Mouse (Mus musculus): ENCODE results near the gene Gm1123. TPM values are rescaled to one million over a fixed set of nuclear protein-coding genes. Genes with fewer than 3 reads are reported as not detected.

Gm1123 gene
- polyA plus RNA-seq, 1 experiment from 2014 or later: not detected

GRCm38 (mm10) chr9:98973101-98973521, 62.4 kb downstream of the Gm1123 start:
- no peak for ATAC-seq (ENCODE audit: low FRiP score, low TSS enrichment)

GRCm38 (mm10) chr9:98965084-98965483, 70.4 kb downstream of the Gm1123 start:
- no peak for ATAC-seq (ENCODE audit: low FRiP score, low TSS enrichment)

More at GRCm38 (mm10) chr9:98973101-98973521, 62.4 kb downstream of the Gm1123 start:
- Histone ChIP-seq H3K27ac (replicated peaks; ENCODE audit: low read depth, low read length) (no peak overlapping the region), H3K4me1 (ENCODE audit: control insufficient read depth, insufficient read depth, low read length) (peaks cover 6% of the 10 kb centered on the region; the same call in 1 of the 2 replicates), H3K9me3 (ENCODE audit: control insufficient read depth, low read length) (no peaks in the 10 kb centered on the region), H3K36me3 (ENCODE audit: control insufficient read depth, insufficient read depth, low read length) (no peaks in the 10 kb centered on the region), H3K4me3 (replicated peaks; ENCODE audit: low read depth, low read length) (peak overlapping the region; percentile 24), H3K9ac (replicated peaks; ENCODE audit: low read length) (0 out of 2 replicates have a peak overlapping the region, but pooled peaks have one; percentile 24), H3K27me3 (ENCODE audit: control insufficient read depth, insufficient read depth, low read length) (peaks cover 72% of the 10 kb centered on the region), H3K4me2 (ENCODE audit: low read length) (peak overlapping the region; percentile 50)
- DNase-seq: peak; percentile 53
- under 1% methylated on average over 40 of the region's 40 CpGs for WGBS

GRCm38 (mm10) chr9:98963661-98964060, 71.9 kb downstream of the Gm1123 start:
- no peak for DNase-seq
- H3K4me1 ChIP-seq (ENCODE audit: control insufficient read depth, insufficient read depth, low read length): no peaks in the 10 kb centered on the region

More at GRCm38 (mm10) chr9:98965084-98965483, 70.4 kb downstream of the Gm1123 start:
- Histone ChIP-seq H3K36me3 (ENCODE audit: control insufficient read depth, insufficient read depth, low read length) (no peaks in the 10 kb centered on the region), H3K4me2 (ENCODE audit: low read length) (no peak overlapping the region), H3K27me3 (ENCODE audit: control insufficient read depth, insufficient read depth, low read length) (peaks cover 79% of the 10 kb centered on the region), H3K9ac (replicated peaks; ENCODE audit: low read length) (no peak overlapping the region), H3K27ac (replicated peaks; ENCODE audit: low read depth, low read length) (no peak overlapping the region), H3K4me1 (ENCODE audit: control insufficient read depth, insufficient read depth, low read length) (no peaks in the 10 kb centered on the region), H3K9me3 (ENCODE audit: control insufficient read depth, low read length) (no peaks in the 10 kb centered on the region), H3K4me3 (replicated peaks; ENCODE audit: low read depth, low read length) (no peak overlapping the region)
- DNase-seq: peak; percentile 78
- whole genome bisulfite sequencing: 1% methylated on average over 18 of the region's 18 CpGs

DNA sequence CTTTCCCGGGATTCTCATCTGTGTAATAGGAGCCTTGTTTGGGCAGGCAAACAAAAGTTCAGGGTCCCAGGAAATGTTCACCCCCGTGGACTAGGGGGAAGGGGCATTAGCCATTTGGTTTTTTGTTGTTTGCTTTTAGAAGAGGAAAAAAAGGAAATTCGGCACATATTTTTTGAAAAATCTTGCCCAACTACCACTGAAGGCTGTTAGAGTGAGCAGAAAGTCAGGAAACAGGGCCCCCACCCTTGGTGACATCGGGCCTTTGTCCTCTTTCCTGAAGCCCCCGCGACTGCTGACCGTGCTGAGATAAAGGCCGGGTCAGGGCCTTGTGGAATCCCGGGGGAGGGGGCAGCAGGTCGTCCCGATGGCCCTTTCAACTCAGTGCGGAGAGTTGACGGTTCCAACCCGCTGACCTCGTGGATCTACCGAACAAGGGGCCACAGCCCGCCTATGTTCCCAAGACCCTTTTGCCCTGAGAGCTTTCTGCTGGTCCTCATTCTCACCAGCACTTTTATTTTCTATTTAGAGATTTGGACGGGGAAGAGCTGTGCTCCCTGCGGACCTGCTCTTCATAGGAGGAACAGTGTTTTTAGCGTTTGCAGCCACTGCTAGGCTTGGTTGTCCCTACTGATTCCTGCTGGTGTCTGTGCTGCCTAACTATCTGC, 72.9 kb downstream of the Gm1123 start:
- no peak overlapping the region for H3K4me2 ChIP-seq (ENCODE audit: low read length)
- WGBS: under 1% methylated on average over 20 of the region's 20 CpGs
- DNase-seq: no peak

More at GRCm38 (mm10) chr9:98963661-98964060, 71.9 kb downstream of the Gm1123 start:
- Histone ChIP-seq H3K4me3 (replicated peaks; ENCODE audit: low read depth, low read length) (no peak overlapping the region), H3K27ac (replicated peaks; ENCODE audit: low read depth, low read length) (no peak overlapping the region), H3K9ac (replicated peaks; ENCODE audit: low read length) (no peak overlapping the region), H3K9me3 (ENCODE audit: control insufficient read depth, low read length) (no peaks in the 10 kb centered on the region), H3K4me2 (ENCODE audit: low read length) (no peak overlapping the region), H3K36me3 (ENCODE audit: control insufficient read depth, insufficient read depth, low read length) (no peaks in the 10 kb centered on the region), H3K27me3 (ENCODE audit: control insufficient read depth, insufficient read depth, low read length) (peaks cover 85% of the 10 kb centered on the region)
- 3% methylated on average over 18 of the region's 18 CpGs for WGBS
- ATAC-seq (ENCODE audit: low FRiP score, low TSS enrichment): no peak

DNA sequence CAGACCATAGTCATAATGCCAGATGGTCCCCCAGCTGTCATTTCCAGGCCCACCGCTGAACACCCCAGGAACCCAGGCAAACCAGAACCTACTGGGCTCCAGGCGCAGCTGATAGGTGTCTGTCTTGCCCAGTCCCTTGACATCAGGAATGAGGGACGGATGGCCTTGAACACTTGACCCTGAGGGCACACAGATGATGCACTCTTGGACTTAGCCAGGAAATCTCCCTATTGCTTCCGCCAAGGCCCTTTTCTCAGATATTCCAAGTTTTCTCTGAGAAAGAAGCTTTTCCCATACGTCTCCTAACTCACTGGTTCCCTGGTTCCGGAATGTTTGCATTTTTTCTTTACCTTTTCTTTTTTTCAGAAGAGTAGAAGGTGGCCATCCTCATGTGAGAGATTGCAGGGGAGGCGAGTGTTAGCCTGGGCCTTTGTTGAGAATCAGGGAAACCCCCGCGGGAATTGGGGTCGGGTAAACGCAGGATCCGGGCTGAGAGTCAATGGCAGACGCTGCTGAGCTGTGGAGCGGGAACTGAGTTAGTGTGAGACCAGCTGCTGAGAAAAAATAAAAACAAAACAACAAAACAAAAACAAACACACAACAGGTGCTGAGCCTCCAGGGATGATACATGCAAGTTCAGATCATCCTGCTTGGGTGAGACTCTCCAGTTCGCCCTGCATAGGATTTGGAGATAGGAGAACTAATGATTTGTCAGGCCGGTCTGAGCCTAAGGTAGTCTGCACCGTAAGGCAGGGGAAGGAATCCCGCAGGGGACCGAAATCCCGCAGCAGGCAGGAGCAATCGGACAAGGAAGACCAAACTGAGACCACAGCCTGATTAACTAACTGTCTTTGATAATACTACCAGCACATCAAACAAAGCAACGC, 73.7 kb downstream of the Gm1123 start:
- peaks cover 92% of the 10 kb centered on the region for H3K27me3 ChIP-seq (ENCODE audit: control insufficient read depth, insufficient read depth, low read length)
- ATAC-seq (ENCODE audit: low FRiP score, low TSS enrichment): no peak

More for the DNA sequence above, 72.9 kb downstream of the Gm1123 start:
- Histone ChIP-seq H3K27me3 (ENCODE audit: control insufficient read depth, insufficient read depth, low read length) (peaks cover 91% of the 10 kb centered on the region), H3K9me3 (ENCODE audit: control insufficient read depth, low read length) (no peaks in the 10 kb centered on the region), H3K4me3 (replicated peaks; ENCODE audit: low read depth, low read length) (no peak overlapping the region), H3K36me3 (ENCODE audit: control insufficient read depth, insufficient read depth, low read length) (no peaks in the 10 kb centered on the region), H3K27ac (replicated peaks; ENCODE audit: low read depth, low read length) (no peak overlapping the region), H3K4me1 (ENCODE audit: control insufficient read depth, insufficient read depth, low read length) (no peaks in the 10 kb centered on the region), H3K9ac (replicated peaks; ENCODE audit: low read length) (no peak overlapping the region)
- ATAC-seq (ENCODE audit: low FRiP score, low TSS enrichment): no peak

DNA sequence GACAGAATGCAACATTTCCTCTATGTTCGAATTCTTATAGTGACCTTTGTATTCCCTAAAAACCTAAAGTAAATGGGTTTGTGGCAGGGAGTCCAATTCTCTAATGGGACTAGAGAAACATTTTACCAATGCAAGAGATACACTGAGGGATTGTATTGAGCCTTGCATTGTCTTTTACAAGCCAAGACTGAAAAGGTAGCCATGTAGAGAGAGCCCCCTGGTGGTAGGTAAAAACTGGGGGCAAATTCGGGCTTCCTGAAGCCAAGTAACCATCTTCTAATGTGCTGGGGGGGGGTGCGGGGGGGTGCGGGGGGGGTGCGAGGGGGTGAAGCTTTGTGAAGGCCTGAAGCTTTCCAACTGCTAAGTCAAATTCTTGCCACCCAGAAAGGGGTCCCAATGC, 75.2 kb downstream of the Gm1123 start:
- WGBS: 14% methylated on average over 5 of the region's 5 CpGs

More for the DNA sequence above, 73.7 kb downstream of the Gm1123 start:
- Histone ChIP-seq H3K27ac (replicated peaks; ENCODE audit: low read depth, low read length) (no peak overlapping the region), H3K4me1 (ENCODE audit: control insufficient read depth, insufficient read depth, low read length) (no peaks in the 10 kb centered on the region; the same call in 1 of the 2 replicates), H3K9me3 (ENCODE audit: control insufficient read depth, low read length) (no peaks in the 10 kb centered on the region), H3K4me3 (replicated peaks; ENCODE audit: low read depth, low read length) (no peak overlapping the region), H3K36me3 (ENCODE audit: control insufficient read depth, insufficient read depth, low read length) (no peaks in the 10 kb centered on the region), H3K9ac (replicated peaks; ENCODE audit: low read length) (no peak overlapping the region), H3K4me2 (ENCODE audit: low read length) (no peak overlapping the region)
- WGBS: 6% methylated on average over 22 of the region's 22 CpGs
- peak; percentile 47 for DNase-seq

GRCm38 (mm10) chr9:98959851-98960250, 75.7 kb downstream of the Gm1123 start:
- Histone ChIP-seq H3K4me1 (ENCODE audit: control insufficient read depth, insufficient read depth, low read length) (peaks cover 19% of the 10 kb centered on the region), H3K4me3 (replicated peaks; ENCODE audit: low read depth, low read length) (no peak overlapping the region), H3K4me2 (ENCODE audit: low read length) (no peak overlapping the region), H3K9ac (replicated peaks; ENCODE audit: low read length) (no peak overlapping the region), H3K27me3 (ENCODE audit: control insufficient read depth, insufficient read depth, low read length) (peaks cover 95% of the 10 kb centered on the region), H3K9me3 (ENCODE audit: control insufficient read depth, low read length) (no peaks in the 10 kb centered on the region), H3K27ac (replicated peaks; ENCODE audit: low read depth, low read length) (no peak overlapping the region), H3K36me3 (ENCODE audit: control insufficient read depth, insufficient read depth, low read length) (no peaks in the 10 kb centered on the region)
- 29% methylated on average over 3 of the region's 3 CpGs for WGBS
- DNase-seq (no peak), ATAC-seq (ENCODE audit: low FRiP score, low TSS enrichment) (no peak)

More for the DNA sequence above, 75.2 kb downstream of the Gm1123 start:
- no peak overlapping the region for H3K9ac ChIP-seq (replicated peaks; ENCODE audit: low read length)
- H3K4me2 ChIP-seq (ENCODE audit: low read length): no peak overlapping the region
- peaks cover 14% of the 10 kb centered on the region for H3K4me1 ChIP-seq (ENCODE audit: control insufficient read depth, insufficient read depth, low read length)
- no peaks in the 10 kb centered on the region for H3K9me3 ChIP-seq (ENCODE audit: control insufficient read depth, low read length)
- H3K36me3 ChIP-seq (ENCODE audit: control insufficient read depth, insufficient read depth, low read length): no peaks in the 10 kb centered on the region
- ATAC-seq (ENCODE audit: low FRiP score, low TSS enrichment) (no peak), DNase-seq (no peak)
- no peak overlapping the region for H3K4me3 ChIP-seq (replicated peaks; ENCODE audit: low read depth, low read length)
- H3K27me3 ChIP-seq (ENCODE audit: control insufficient read depth, insufficient read depth, low read length): peaks cover 95% of the 10 kb centered on the region
- H3K27ac ChIP-seq (replicated peaks; ENCODE audit: low read depth, low read length): no peak overlapping the region

DNA sequence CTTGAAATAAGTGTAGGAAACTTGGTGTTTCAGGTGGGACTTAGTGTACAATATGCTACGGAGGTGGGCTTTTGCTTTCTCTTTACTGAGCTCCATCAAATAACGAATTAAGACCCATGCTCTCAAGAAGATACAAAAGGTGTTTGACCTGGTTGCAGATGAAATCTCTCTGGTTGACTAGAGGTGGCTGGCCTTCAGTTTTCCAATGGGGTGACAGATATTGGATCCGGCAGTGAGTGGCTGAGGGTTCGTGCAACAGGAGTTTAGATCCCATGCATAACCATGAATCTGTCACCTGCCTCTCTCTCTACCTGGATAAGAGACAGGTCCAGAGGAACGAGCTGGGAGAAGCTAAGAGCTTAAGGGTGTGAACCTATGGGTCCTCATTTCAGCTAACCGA, 76.9 kb downstream of the Gm1123 start:
- Histone ChIP-seq H3K4me1 (ENCODE audit: control insufficient read depth, insufficient read depth, low read length) (peaks cover 20% of the 10 kb centered on the region), H3K9ac (replicated peaks; ENCODE audit: low read length) (no peak overlapping the region), H3K36me3 (ENCODE audit: control insufficient read depth, insufficient read depth, low read length) (no peaks in the 10 kb centered on the region), H3K27me3 (ENCODE audit: control insufficient read depth, insufficient read depth, low read length) (peaks cover 96% of the 10 kb centered on the region), H3K27ac (replicated peaks; ENCODE audit: low read depth, low read length) (no peak overlapping the region), H3K4me2 (ENCODE audit: low read length) (no peak overlapping the region), H3K4me3 (replicated peaks; ENCODE audit: low read depth, low read length) (no peak overlapping the region), H3K9me3 (ENCODE audit: control insufficient read depth, low read length) (no peaks in the 10 kb centered on the region)
- DNase-seq (peak; percentile 44), ATAC-seq (ENCODE audit: low FRiP score, low TSS enrichment) (no peak)
- 5% methylated on average over 6 of the region's 6 CpGs for WGBS
